Mouse (Mus musculus) kidney, embryonic 14.5 days (tissue): ENCODE data around the gene Gys1. TPM values are rescaled to one million over a fixed set of nuclear protein-coding genes. Genes with fewer than 3 reads are reported as not detected.

Experiments used
- ATAC-seq: fragments of 200-750 bp; cut with Nextera tagmentation; 2 replicates; pipeline ENCODE4 v1.8.0; 2017; ENCODE audit warnings: moderate number of reproducible peaks, mild to moderate bottlenecking, moderate TSS enrichment, moderate library complexity; ENCODE audit not compliant: low FRiP score, low TSS enrichment
- H3K27ac ChIP-seq: fragments of 300-500 bp; sonication (generic); 2 replicates; pipeline ENCODE4 v1.5.1; 2014; ENCODE audit warnings: low read depth, mild to moderate bottlenecking, low read length, moderate library complexity, mixed read lengths
- H3K27me3 ChIP-seq: fragments of 300-500 bp; sonication (generic); 2 replicates; pipeline ENCODE4 v1.6.1; 2014; ENCODE audit warnings: mild to moderate bottlenecking, low read length; ENCODE audit not compliant: control insufficient read depth, insufficient read depth
- H3K36me3 ChIP-seq: fragments of 300-500 bp; sonication (generic); 2 replicates; pipeline ENCODE4 v1.6.1; 2014; ENCODE audit warnings: low read length, mixed read lengths; ENCODE audit not compliant: control insufficient read depth, insufficient read depth
- H3K4me1 ChIP-seq: fragments of 300-500 bp; sonication (generic); 2 replicates; pipeline ENCODE4 v1.6.1; 2014; ENCODE audit warnings: low read length, mixed read lengths; ENCODE audit not compliant: control insufficient read depth, insufficient read depth
- H3K4me2 ChIP-seq: fragments of 300-500 bp; sonication (generic); replicated peaks from 2 replicates; pipeline ENCODE4 v1.6.1; 2014; ENCODE audit warnings: low read depth, mild to moderate bottlenecking, low read length
- H3K4me3 ChIP-seq: fragments of 300-500 bp; sonication (generic); 2 replicates; pipeline ENCODE4 v1.5.1; 2014; ENCODE audit warnings: mild to moderate bottlenecking, low read length
- H3K9ac ChIP-seq: fragments of 300-500 bp; sonication (generic); 2 replicates; pipeline ENCODE4 v1.6.1; 2014; ENCODE audit warnings: low read depth, mild to moderate bottlenecking, low read length, moderate library complexity
- H3K9me3 ChIP-seq: fragments of 300-500 bp; sonication (generic); 2 replicates; pipeline ENCODE4 v1.6.1; 2016; ENCODE audit warnings: low read length; ENCODE audit not compliant: control insufficient read depth
- WGBS: fragments of 180-500 bp; shearing (Covaris S2); extraction: QIAGEN DNeasy Blood & Tissue Kit; methylation state at CpG from one replicate; pipeline ENCODE4 v1.1.7; 2014; 5-methylcytosine and 5-hydroxymethylcytosine counted together
- polyA plus RNA-seq: library from polyadenylated mRNA; unstranded; fragments of >200 nt; fragmentation: Nextera tagmentation; extraction: Ambion mirVana; gene quantifications from 2 replicates; pipeline ENCODE4 v1.2.1, GENCODE M21; 2014

Gene Gys1
- polyA plus RNA-seq, 1 experiment from 2014 or later, result 35.0 TPM

- H3K36me3 ChIP-seq, result peaks cover 53% of the 10 kb centered on the region
- no peak overlapping the region for H3K4me3 ChIP-seq
- 0 out of 2 replicates have a peak, but pooled peaks cover 3% of the 10 kb centered on the region for H3K4me1 ChIP-seq
- ATAC-seq, result no peak
- no peak overlapping the region for H3K9ac ChIP-seq
- no peak overlapping the region for H3K27ac ChIP-seq
- H3K9me3 ChIP-seq, result no peaks in the 10 kb centered on the region
- no peak overlapping the region for H3K4me2 ChIP-seq
- 34% methylated on average over 11 of the region's 11 CpGs for WGBS
- H3K27me3 ChIP-seq, result no peaks in the 10 kb centered on the region
Observed at GRCm38 (mm10) chr7:45447325-45447990, 12.8 kb downstream of the Gys1 start.

- H3K36me3 ChIP-seq, result peaks cover 51% of the 10 kb centered on the region
- 85% methylated on average over 1 of the region's 1 CpGs for WGBS
Observed at GRCm38 (mm10) chr7:45449974-45450373, 15.3 kb downstream of the Gys1 start.

GRCm38 (mm10) chr7:45451344-45451982, 16.8 kb downstream of the Gys1 start:
- no peak overlapping the region for H3K4me2 ChIP-seq
- no peak overlapping the region for H3K9ac ChIP-seq
- H3K27ac ChIP-seq, result no peak overlapping the region
- H3K27me3 ChIP-seq, result no peaks in the 10 kb centered on the region
- WGBS, result 52% methylated on average over 23 of the region's 23 CpGs
- peaks cover 54% of the 10 kb centered on the region for H3K36me3 ChIP-seq
- H3K4me1 ChIP-seq, result 0 out of 2 replicates have a peak, but pooled peaks cover 3% of the 10 kb centered on the region
- no peak overlapping the region for H3K4me3 ChIP-seq
- H3K9me3 ChIP-seq, result no peaks in the 10 kb centered on the region
- peak; percentile 65 for ATAC-seq

More at GRCm38 (mm10) chr7:45449974-45450373, 15.3 kb downstream of the Gys1 start:
- H3K27me3 ChIP-seq, result no peaks in the 10 kb centered on the region
- H3K9me3 ChIP-seq, result no peaks in the 10 kb centered on the region
- 0 out of 2 replicates have a peak, but pooled peaks cover 3% of the 10 kb centered on the region for H3K4me1 ChIP-seq
- no peak overlapping the region for H3K27ac ChIP-seq
- no peak overlapping the region for H3K9ac ChIP-seq
- H3K4me3 ChIP-seq, result no peak overlapping the region
- no peak for ATAC-seq
- H3K4me2 ChIP-seq, result no peak overlapping the region

GRCm38 (mm10) chr7:45454971-45455370, 20.3 kb downstream of the Gys1 start:
- ATAC-seq, result no peak
- H3K27me3 ChIP-seq, result no peaks in the 10 kb centered on the region
- 91% methylated on average over 15 of the region's 15 CpGs for WGBS

DNA sequence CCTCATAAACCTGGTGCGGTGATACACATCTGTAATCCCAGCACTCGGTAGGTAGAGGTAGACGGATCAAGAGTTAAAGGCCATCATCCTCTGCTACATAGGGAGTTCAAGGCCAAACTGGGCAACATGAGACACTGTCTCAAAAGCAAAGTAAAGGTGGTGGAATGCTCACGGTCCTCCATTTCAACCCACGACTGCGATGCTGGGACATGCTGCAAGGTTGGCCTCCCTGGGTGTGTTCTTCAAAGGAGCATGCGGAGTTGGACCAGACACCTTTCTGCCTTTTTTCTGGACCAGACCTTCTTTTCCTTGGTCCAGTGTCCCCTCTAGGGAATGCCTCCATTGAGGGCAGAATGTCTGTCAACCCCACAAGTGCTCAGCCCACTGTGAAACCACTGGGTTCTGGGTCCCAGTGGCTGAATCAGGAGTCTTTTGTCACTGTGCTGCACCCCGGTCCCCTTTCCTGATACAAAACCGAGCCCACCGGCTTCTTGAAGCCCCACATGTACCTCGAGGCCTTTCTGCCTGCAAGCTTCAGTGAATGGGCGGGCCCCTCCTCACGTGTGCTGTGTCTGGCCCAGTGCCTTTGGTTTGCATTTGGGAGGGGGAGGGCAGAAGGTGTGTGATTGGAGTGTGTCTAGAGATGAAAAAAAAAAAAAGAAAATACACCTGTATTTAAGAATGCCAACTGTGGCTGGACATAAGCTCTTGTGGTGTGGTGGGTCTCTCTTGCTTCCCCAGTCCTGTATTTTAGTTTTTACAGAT, 21.5 kb downstream of the Gys1 start:
- Histone ChIP-seq H3K4me2 (no peak overlapping the region), H3K4me3 (no peak overlapping the region), H3K27me3 (no peaks in the 10 kb centered on the region), H3K27ac (no peak overlapping the region), H3K9me3 (no peaks in the 10 kb centered on the region), H3K9ac (no peak overlapping the region), H3K36me3 (peaks cover 52% of the 10 kb centered on the region), H3K4me1 (peaks cover 26% of the 10 kb centered on the region)
- 78% methylated on average over 13 of the region's 13 CpGs for WGBS
- no peak for ATAC-seq

More at GRCm38 (mm10) chr7:45454971-45455370, 20.3 kb downstream of the Gys1 start:
- Histone ChIP-seq H3K4me3 (no peak overlapping the region; the same call in 1 of the 2 replicates), H3K4me1 (peaks cover 15% of the 10 kb centered on the region), H3K9me3 (no peaks in the 10 kb centered on the region), H3K27ac (no peak overlapping the region), H3K9ac (no peak overlapping the region), H3K36me3 (peaks cover 54% of the 10 kb centered on the region), H3K4me2 (no peak overlapping the region)

GRCm38 (mm10) chr7:45456721-45457203, 22.1 kb downstream of the Gys1 start:
- no peaks in the 10 kb centered on the region for H3K9me3 ChIP-seq
- H3K9ac ChIP-seq, result peak overlapping the region; percentile 83; the same call in 1 of the 2 replicates
- H3K4me2 ChIP-seq, result 0 out of 2 replicates have a peak overlapping the region, but pooled peaks have one; percentile 89
- peaks cover 50% of the 10 kb centered on the region for H3K36me3 ChIP-seq
- no peak overlapping the region; the same call in 1 of the 2 replicates for H3K4me3 ChIP-seq
- ATAC-seq, result no peak
- peak overlapping the region; percentile 6; the same call in 1 of the 2 replicates for H3K27ac ChIP-seq
- H3K4me1 ChIP-seq, result peaks cover 27% of the 10 kb centered on the region
- no peaks in the 10 kb centered on the region for H3K27me3 ChIP-seq
- WGBS, result 54% methylated on average over 9 of the region's 9 CpGs

GRCm38 (mm10) chr7:45457204-45458060, 22.8 kb downstream of the Gys1 start:
- H3K36me3 ChIP-seq, result peaks cover 46% of the 10 kb centered on the region
- H3K9ac ChIP-seq, result peak overlapping the region; percentile 83; the same call in 1 of the 2 replicates
- H3K9me3 ChIP-seq, result no peaks in the 10 kb centered on the region
- peak overlapping the region; percentile 89 for H3K4me2 ChIP-seq
- peak overlapping the region; percentile 76 for H3K4me3 ChIP-seq
- no peaks in the 10 kb centered on the region for H3K27me3 ChIP-seq
- peaks cover 27% of the 10 kb centered on the region for H3K4me1 ChIP-seq
- no peak for ATAC-seq
- H3K27ac ChIP-seq, result peak overlapping the region; percentile 6; the same call in 1 of the 2 replicates
- WGBS, result 55% methylated on average over 10 of the region's 10 CpGs
